Mouse (Mus musculus): ENCODE data around the gene Ces2g. TPM values are rescaled to one million over a fixed set of nuclear protein-coding genes. Genes with fewer than 3 reads are reported as not detected.

The Ces2g gene
- total RNA-seq (2014; rRNA removed; ENCODE audit: low replicate concordance) (3.1 and 3.4 TPM in 2 replicates), polyA plus RNA-seq (2015; fragmentation: Nextera tagmentation; extraction: Ambion mirVana) (1.5 and 1.8 TPM in 2 replicates)

DNA sequence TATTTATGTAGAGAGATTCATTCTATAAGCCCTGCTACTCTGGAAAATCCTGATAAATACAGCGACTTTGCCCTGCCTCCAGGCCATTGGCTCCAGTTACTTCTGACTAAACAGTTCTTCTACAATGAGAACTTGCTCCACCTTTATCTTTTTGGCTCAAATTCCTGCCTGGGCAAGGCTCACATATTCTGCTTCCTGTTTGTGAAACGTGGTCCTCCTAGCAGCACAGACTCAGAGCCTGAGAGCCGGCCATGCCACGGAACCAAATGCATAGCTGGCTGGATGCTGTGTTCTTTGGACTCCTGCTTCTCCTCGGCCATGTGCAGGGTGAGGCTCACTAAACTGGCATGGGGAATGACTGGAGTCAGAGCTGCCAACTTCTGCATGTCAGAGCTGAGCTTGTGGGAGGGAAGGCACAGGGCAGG is at the start of gene Ces2g:
Ces2g (plus strand) TSS at position 182 of the 425 bp plus-strand sequence.
- ATAC-seq (ENCODE audit: insufficient read depth, low read depth), result 0 out of 2 replicates have a peak, but pooled peaks have one; percentile 17
- no peaks in the 10 kb centered on the region for H3K36me3 ChIP-seq (replicated peaks; ENCODE audit: control insufficient read depth, insufficient read depth, low read length)
- H3K27ac ChIP-seq (ENCODE audit: low read depth), result no peak within 1 kb of the TSS
- H3K9me3 ChIP-seq (replicated peaks; ENCODE audit: control insufficient read depth, low read length), result no peaks in the 10 kb centered on the region
- peak within 1 kb of the TSS; percentile 3; the same call in 1 of the 2 replicates for H3K4me2 ChIP-seq (ENCODE audit: low read depth, low read length)
- WGBS, result 43% methylated on average over 5 of the region's 5 CpGs
- no peaks in the 10 kb centered on the region for H3K4me1 ChIP-seq (ENCODE audit: control insufficient read depth, insufficient read depth)
- H3K4me3 ChIP-seq (ENCODE audit: low read depth, low read length), result no peak within 1 kb of the TSS
- no peak within 1 kb of the TSS for H3K9ac ChIP-seq (replicated peaks; ENCODE audit: low read depth, low read length)
- TF ChIP-seq EP300 (IDR thresholded peaks at IDR 0.05; ENCODE audit: low read depth) (no peak), CTCF (IDR thresholded peaks at IDR 0.05; ENCODE audit: low read depth) (no peak)
- peak; percentile 38 for DNase-seq (ENCODE audit: low spot score)
- H3K27me3 ChIP-seq (ENCODE audit: control insufficient read depth, insufficient read depth, low read length), result no peaks in the 10 kb centered on the region

DNA sequence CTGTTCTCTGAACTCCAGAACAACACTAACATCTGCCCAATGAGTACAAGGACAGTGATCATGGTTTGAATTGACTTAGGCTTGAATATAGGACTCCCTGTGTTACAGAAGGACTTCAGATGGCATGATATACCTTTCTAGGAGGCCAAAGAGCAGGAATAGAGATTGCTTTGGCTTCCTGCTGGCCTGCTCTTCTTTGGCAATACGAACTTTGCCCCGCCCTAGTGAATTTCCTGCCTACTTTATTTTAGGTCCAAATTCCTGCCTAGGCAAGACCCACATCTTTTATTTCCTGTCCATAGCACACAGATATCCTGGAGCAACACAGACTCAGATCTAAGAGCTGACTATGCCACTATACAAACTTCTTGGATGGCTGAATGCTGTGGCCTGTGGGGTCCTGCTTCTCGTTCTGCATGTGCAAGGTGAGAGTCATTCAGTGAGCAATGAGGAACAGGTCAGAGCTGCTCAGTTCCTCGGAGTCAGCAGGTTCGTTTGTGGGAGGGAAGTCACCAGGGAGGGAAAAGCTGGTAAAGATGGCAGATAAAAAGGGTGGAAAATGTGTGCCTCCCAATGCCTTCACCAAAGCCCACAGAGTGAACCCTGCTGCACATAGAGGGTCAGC is 35.4 kb upstream of the Ces2g start, which contains the start of gene Ces2e:
Ces2e (plus strand) TSS at position 289 of the 625 bp plus-strand sequence.
- no peak for DNase-seq (ENCODE audit: low spot score)
- H3K27ac ChIP-seq (ENCODE audit: low read depth), result no peak within 1 kb of the TSS
- H3K27me3 ChIP-seq (ENCODE audit: control insufficient read depth, insufficient read depth, low read length), result no peaks in the 10 kb centered on the region
- no peaks in the 10 kb centered on the region for H3K9me3 ChIP-seq (replicated peaks; ENCODE audit: control insufficient read depth, low read length)
- no peak for TF ChIP-seq EP300 (IDR thresholded peaks at IDR 0.05; ENCODE audit: low read depth)
- TF ChIP-seq CTCF (IDR thresholded peaks at IDR 0.05; ENCODE audit: low read depth), result no peak
- no peak within 1 kb of the TSS for H3K4me3 ChIP-seq (ENCODE audit: low read depth, low read length)
- H3K4me1 ChIP-seq (ENCODE audit: control insufficient read depth, insufficient read depth), result no peaks in the 10 kb centered on the region
- H3K9ac ChIP-seq (replicated peaks; ENCODE audit: low read depth, low read length), result no peak within 1 kb of the TSS
- WGBS, result 55% methylated on average over 5 of the region's 5 CpGs
- no peak for ATAC-seq (ENCODE audit: insufficient read depth, low read depth)
- no peaks in the 10 kb centered on the region for H3K36me3 ChIP-seq (replicated peaks; ENCODE audit: control insufficient read depth, insufficient read depth, low read length)
- no peak within 1 kb of the TSS for H3K4me2 ChIP-seq (ENCODE audit: low read depth, low read length)

GRCm38 (mm10) chr8:104927301-104927700 is 34.2 kb upstream of the Ces2g start:
- no peak for DNase-seq (ENCODE audit: low spot score)
- 72% methylated on average over 3 of the region's 3 CpGs for WGBS
- no peaks in the 10 kb centered on the region for H3K27me3 ChIP-seq (ENCODE audit: control insufficient read depth, insufficient read depth, low read length)
- TF ChIP-seq EP300 (IDR thresholded peaks at IDR 0.05; ENCODE audit: low read depth) (no peak), CTCF (IDR thresholded peaks at IDR 0.05; ENCODE audit: low read depth) (no peak)
- no peak overlapping the region for H3K4me2 ChIP-seq (ENCODE audit: low read depth, low read length)
- no peak overlapping the region for H3K27ac ChIP-seq (ENCODE audit: low read depth)
- no peak overlapping the region for H3K9ac ChIP-seq (replicated peaks; ENCODE audit: low read depth, low read length)
- no peaks in the 10 kb centered on the region for H3K9me3 ChIP-seq (replicated peaks; ENCODE audit: control insufficient read depth, low read length)
- no peaks in the 10 kb centered on the region for H3K4me1 ChIP-seq (ENCODE audit: control insufficient read depth, insufficient read depth)
- ATAC-seq (ENCODE audit: insufficient read depth, low read depth), result no peak
- H3K4me3 ChIP-seq (ENCODE audit: low read depth, low read length), result no peak overlapping the region
- H3K36me3 ChIP-seq (replicated peaks; ENCODE audit: control insufficient read depth, insufficient read depth, low read length), result no peaks in the 10 kb centered on the region

GRCm38 (mm10) chr8:104944665-104945064 is 16.9 kb upstream of the Ces2g start:
- Histone ChIP-seq H3K27me3 (ENCODE audit: control insufficient read depth, insufficient read depth, low read length) (no peaks in the 10 kb centered on the region), H3K36me3 (replicated peaks; ENCODE audit: control insufficient read depth, insufficient read depth, low read length) (no peaks in the 10 kb centered on the region), H3K4me3 (ENCODE audit: low read depth, low read length) (no peak overlapping the region), H3K9me3 (replicated peaks; ENCODE audit: control insufficient read depth, low read length) (no peaks in the 10 kb centered on the region), H3K9ac (replicated peaks; ENCODE audit: low read depth, low read length) (no peak overlapping the region), H3K4me1 (ENCODE audit: control insufficient read depth, insufficient read depth) (no peaks in the 10 kb centered on the region), H3K4me2 (ENCODE audit: low read depth, low read length) (no peak overlapping the region), H3K27ac (ENCODE audit: low read depth) (no peak overlapping the region)
- DNase-seq (ENCODE audit: low spot score), result no peak
- no peak for ATAC-seq (ENCODE audit: insufficient read depth, low read depth)
- WGBS, result 80% methylated on average over 2 of the region's 2 CpGs
- TF ChIP-seq EP300 (IDR thresholded peaks at IDR 0.05; ENCODE audit: low read depth), result no peak
- peak; percentile 25 for TF ChIP-seq CTCF (IDR thresholded peaks at IDR 0.05; ENCODE audit: low read depth)

GRCm38 (mm10) chr8:104947056-104947455 is 14.5 kb upstream of the Ces2g start, which contains the start of gene Ces2f:
Gene Ces2f (plus strand): TSS chr8:104947356.
- no peaks in the 10 kb centered on the region for H3K4me1 ChIP-seq (ENCODE audit: control insufficient read depth, insufficient read depth)
- no peak within 1 kb of the TSS for H3K4me3 ChIP-seq (ENCODE audit: low read depth, low read length)
- H3K36me3 ChIP-seq (replicated peaks; ENCODE audit: control insufficient read depth, insufficient read depth, low read length), result no peaks in the 10 kb centered on the region
- no peak within 1 kb of the TSS for H3K27ac ChIP-seq (ENCODE audit: low read depth)
- no peak for TF ChIP-seq CTCF (IDR thresholded peaks at IDR 0.05; ENCODE audit: low read depth)
- no peak for TF ChIP-seq EP300 (IDR thresholded peaks at IDR 0.05; ENCODE audit: low read depth)
- H3K27me3 ChIP-seq (ENCODE audit: control insufficient read depth, insufficient read depth, low read length), result no peaks in the 10 kb centered on the region
- DNase-seq (ENCODE audit: low spot score) (no peak), ATAC-seq (ENCODE audit: insufficient read depth, low read depth) (no peak)
- no peak within 1 kb of the TSS for H3K9ac ChIP-seq (replicated peaks; ENCODE audit: low read depth, low read length)
- no peak within 1 kb of the TSS for H3K4me2 ChIP-seq (ENCODE audit: low read depth, low read length)
- no peaks in the 10 kb centered on the region for H3K9me3 ChIP-seq (replicated peaks; ENCODE audit: control insufficient read depth, low read length)
- WGBS, result 63% methylated on average over 4 of the region's 4 CpGs

Measured in heart, postnatal 0 days (tissue).